In the genomic region with DNA sequence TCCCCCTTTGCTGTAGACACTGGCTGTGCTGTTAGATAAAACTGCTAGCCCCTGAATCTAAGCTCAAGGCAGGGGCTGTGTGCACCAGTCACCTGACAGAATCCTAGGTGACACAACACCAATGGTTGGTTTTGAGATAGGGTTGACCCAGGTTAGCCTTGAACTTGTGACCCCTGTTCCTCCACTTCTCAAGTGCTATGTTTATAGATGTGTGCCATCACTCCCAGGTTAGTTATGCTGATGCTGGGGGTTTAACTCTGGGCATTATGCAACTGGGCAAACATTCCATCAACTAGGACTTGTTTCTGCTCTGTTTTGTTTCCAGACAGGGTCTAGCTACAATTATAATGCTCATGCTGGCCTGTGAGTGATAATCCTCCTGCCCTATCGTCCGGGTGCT, we compare ENCODE assay signal across 25 mouse cellular contexts. TPM values are rescaled to one million over a fixed set of nuclear protein-coding genes. Genes with fewer than 3 reads are reported as not detected.
DNase-seq lines count a peak whose midpoint lies in the region; ATAC-seq and TF ChIP-seq lines count a peak whose summit lies in the region.
"Had no signal": no experiment of that assay in that cellular context is flagged by ENCODE, and none has a peak within 500 bp of the region (broad histone marks: within the 10 kb centered on the region; RNA-seq: fewer than 3 reads in every experiment).

No protein-coding gene starts in this region.

- no peak overlapping the region for H3K4me2 ChIP-seq in liver, embryonic 12.5 days
- H3K4me2 ChIP-seq in liver, embryonic 14.5 days (ENCODE audit: low read depth): no peak overlapping the region
- H3K4me2 ChIP-seq in liver, postnatal 0 days (ENCODE audit: low read depth, low read length): no peak overlapping the region
- H3K4me2 ChIP-seq: forebrain, embryonic 13.5 days; heart, embryonic 12.5 days; heart, embryonic 15.5 days; hindbrain, embryonic 15.5 days had no signal

- no peaks in the 10 kb centered on the region for H3K27me3 ChIP-seq in liver, embryonic 12.5 days (replicated peaks)
- no peaks in the 10 kb centered on the region for H3K27me3 ChIP-seq in liver, embryonic 14.5 days (ENCODE audit: control insufficient read depth, insufficient read depth, low read length)
- no peaks in the 10 kb centered on the region for H3K27me3 ChIP-seq in liver, postnatal 0 days (ENCODE audit: insufficient read depth, low read length)
- H3K27me3 ChIP-seq: forebrain, embryonic 13.5 days; heart, embryonic 12.5 days; heart, embryonic 15.5 days; hindbrain, embryonic 15.5 days had no signal

- H3K9ac ChIP-seq in liver, embryonic 12.5 days: no peak overlapping the region
- no peak overlapping the region for H3K9ac ChIP-seq in liver, embryonic 14.5 days (replicated peaks)
- no peak overlapping the region for H3K9ac ChIP-seq in liver, postnatal 0 days (replicated peaks)
- H3K9ac ChIP-seq: forebrain, embryonic 13.5 days; heart, embryonic 12.5 days; heart, embryonic 15.5 days; hindbrain, embryonic 15.5 days had no signal

- intact Hi-C loops in heart, postnatal 14 days (cut with DNase I): no loop called here

- no peak for TF ChIP-seq CTCF in liver, embryonic 14.5 days (IDR thresholded peaks at IDR 0.05; ENCODE audit: low read depth)
- no peak for TF ChIP-seq CTCF in liver, postnatal 0 days (IDR thresholded peaks at IDR 0.05; ENCODE audit: low read depth)

- no peaks in the 10 kb centered on the region for H3K9me3 ChIP-seq in liver, embryonic 12.5 days (replicated peaks)
- H3K9me3 ChIP-seq in liver, embryonic 14.5 days (ENCODE audit: control insufficient read depth, low read length): no peaks in the 10 kb centered on the region
- no peaks in the 10 kb centered on the region for H3K9me3 ChIP-seq in liver, postnatal 0 days (ENCODE audit: low read length)
- H3K9me3 ChIP-seq: forebrain, embryonic 10.5 days; forebrain, embryonic 13.5 days; heart, embryonic 12.5 days; heart, embryonic 15.5 days; hindbrain, embryonic 15.5 days had no signal

- WGBS in liver, embryonic 12.5 days (ENCODE audit: insufficient replicate concordance): 71% methylated on average over 2 of the region's 2 CpGs
- WGBS in liver, embryonic 14.5 days (ENCODE audit: insufficient replicate concordance): 71% methylated on average over 2 of the region's 2 CpGs
- WGBS in liver, postnatal 0 days (ENCODE audit: insufficient replicate concordance): 57% methylated on average over 2 of the region's 2 CpGs

- no peak for DNase-seq in liver, embryonic 14.5 days (ENCODE audit: low read depth in 3 of 3, low spot score in 3 of 3)
- DNase-seq in liver, postnatal 0 days: no peak
- no peak for DNase-seq in T-cell, adult 2 months (ENCODE audit: low spot score)
- DNase-seq in frontal cortex, postnatal 25 days (ENCODE audit: low spot score in 2 of 2): no peak
- DNase-seq in heart, postnatal 14 days: no peak
- DNase-seq: adrenal gland, adult 8-10 months; adrenal gland, postnatal 25 days; cerebellum, adult 18-20 months; cerebellum, adult 9-10 months; cerebellum, postnatal 14 days; gastrocnemius, adult 2 months; gastrocnemius, postnatal 14 days; heart, adult 11 months; heart, postnatal 10 days; heart, postnatal 4 days had no signal

- peaks cover 65% of the 10 kb centered on the region for H3K36me3 ChIP-seq in liver, embryonic 12.5 days
- no peaks in the 10 kb centered on the region for H3K36me3 ChIP-seq in liver, embryonic 14.5 days (replicated peaks; ENCODE audit: control insufficient read depth, insufficient read depth, low read depth)
- H3K36me3 ChIP-seq in liver, postnatal 0 days (replicated peaks; ENCODE audit: insufficient read depth, low read length): peaks cover 50% of the 10 kb centered on the region

- 0 out of 2 replicates have a peak, but pooled peaks cover 3% of the 10 kb centered on the region for H3K4me1 ChIP-seq in liver, embryonic 12.5 days
- H3K4me1 ChIP-seq in liver, embryonic 14.5 days (replicated peaks; ENCODE audit: control insufficient read depth in 2 of 2, insufficient read depth in 2 of 2, low read length in 1 of 2): peaks cover 0 to 2% of the 10 kb centered on the region in 2 experiments; a peak in 1 of 4 replicates
- no peaks in the 10 kb centered on the region for H3K4me1 ChIP-seq in liver, postnatal 0 days (ENCODE audit: insufficient read depth)
- H3K4me1 ChIP-seq: forebrain, embryonic 10.5 days; forebrain, embryonic 13.5 days; hindbrain, embryonic 15.5 days had no signal

- no peak overlapping the region for H3K27ac ChIP-seq in liver, embryonic 12.5 days
- no peak overlapping the region for H3K27ac ChIP-seq in liver, embryonic 14.5 days
- no peak overlapping the region for H3K27ac ChIP-seq in liver, postnatal 0 days (ENCODE audit: low read depth)
- H3K27ac ChIP-seq: forebrain, embryonic 10.5 days; forebrain, embryonic 13.5 days; gastrocnemius, adult 2 months; heart, embryonic 15.5 days; hindbrain, embryonic 15.5 days had no signal

- TF ChIP-seq EP300 in liver, embryonic 14.5 days (IDR thresholded peaks at IDR 0.05; ENCODE audit: low read depth): no peak
- TF ChIP-seq EP300 in liver, postnatal 0 days (IDR thresholded peaks at IDR 0.05; ENCODE audit: low read depth): no peak

- H3K4me3 ChIP-seq in liver, embryonic 12.5 days: no peak overlapping the region
- no peak overlapping the region for H3K4me3 ChIP-seq in liver, embryonic 14.5 days (ENCODE audit: insufficient read depth in 1 of 2, low read depth in 2 of 2, low read length in 2 of 2)
- no peak overlapping the region for H3K4me3 ChIP-seq in liver, postnatal 0 days (ENCODE audit: low read depth, low read length)
- H3K4me3 ChIP-seq: forebrain, embryonic 10.5 days; forebrain, embryonic 13.5 days; gastrocnemius, adult 2 months; heart, embryonic 12.5 days; heart, embryonic 15.5 days; hindbrain, embryonic 15.5 days had no signal

- ATAC-seq in liver, embryonic 12.5 days: 0 out of 2 replicates have a peak, but pooled peaks have one; percentile 20
- ATAC-seq in liver, embryonic 14.5 days (ENCODE audit: insufficient read depth): peak; percentile 35; the same call in 1 of the 2 replicates
- ATAC-seq in liver, postnatal 0 days: peak; percentile 74
- ATAC-seq: activated CD4-positive, CD25-positive, alpha-beta regulatory T cell, adult 4 months; CD4-positive, CD25-positive, alpha-beta regulatory T cell, adult 4 months; forebrain, embryonic 13.5 days; forebrain, embryonic 16.5 days had no signal

RNA-seq across cellular contexts. Expression of a gene that starts 11.2 kb away (rescaled TPM):
- polyA plus RNA-seq in liver, embryonic 12.5 days (2016; fragmentation: Nextera tagmentation; extraction: Ambion mirVana): 4.7 and 5.3 TPM in 2 replicates
- 2.9 and 4.3 TPM in 2 replicates for polyA plus RNA-seq in liver, embryonic 14.5 days (2012; rRNA removed)
- polyA plus RNA-seq in liver, embryonic 14.5 days (2014; fragmentation: Nextera tagmentation; extraction: Ambion mirVana): 1.6 TPM in 2 replicates
- 1.6 and 2.7 TPM in 2 replicates for polyA plus RNA-seq in liver, postnatal 0 days (2015; fragmentation: Nextera tagmentation; extraction: Ambion mirVana)
- 1 to 10 TPM; 2.7 to 3.9 TPM for total RNA-seq in heart, postnatal 14 days (2021)

RNA-seq across cellular contexts. Expression of a gene that starts 44.1 kb away (rescaled TPM):
- 107 and 111 TPM in 2 replicates for polyA plus RNA-seq in liver, embryonic 12.5 days (2016; fragmentation: Nextera tagmentation; extraction: Ambion mirVana)
- 101 and 113 TPM in 2 replicates for polyA plus RNA-seq in liver, embryonic 14.5 days (2012; rRNA removed)
- polyA plus RNA-seq in liver, embryonic 14.5 days (2014; fragmentation: Nextera tagmentation; extraction: Ambion mirVana): 154 and 169 TPM in 2 replicates
- 306 and 316 TPM in 2 replicates for polyA plus RNA-seq in liver, postnatal 0 days (2015; fragmentation: Nextera tagmentation; extraction: Ambion mirVana)
- total RNA-seq in heart, postnatal 14 days (2021): 1 to 10 TPM; 2.1 to 2.2 TPM
- total RNA-seq: MEL had no signal

RNA-seq across cellular contexts. Expression of a gene that starts 53.7 kb away (rescaled TPM):
- polyA plus RNA-seq in liver, embryonic 12.5 days (2016; fragmentation: Nextera tagmentation; extraction: Ambion mirVana): 4.8 and 5.3 TPM in 2 replicates
- polyA plus RNA-seq in liver, embryonic 14.5 days (2012; rRNA removed): 2.0 and 2.2 TPM in 2 replicates
- polyA plus RNA-seq in liver, embryonic 14.5 days (2014; fragmentation: Nextera tagmentation; extraction: Ambion mirVana): 2.0 TPM in 2 replicates
- polyA plus RNA-seq in liver, postnatal 0 days (2015; fragmentation: Nextera tagmentation; extraction: Ambion mirVana): 1.4 and 1.6 TPM in 2 replicates
- 1 to 10 TPM; 1.8 to 2.1 TPM for total RNA-seq in heart, postnatal 14 days (2021)

Comparison
In these comparisons a context has a peak if more than half of its experiments do, and no peak if none do; other contexts are left out.
1. ATAC-seq: peak in every context shown above with its lines; median percentile 74 in liver, postnatal 0 days; 35 in liver, embryonic 14.5 days; 20 in liver, embryonic 12.5 days.